Mouse (Mus musculus) embryo, embryonic 11 days (tissue): ENCODE data around the gene Hip1.

Source experiments
- DNase-seq: peaks from one replicate; pipeline ENCODE4 v3.0.0-alpha.2; 2015

Gene Hip1

DNA sequence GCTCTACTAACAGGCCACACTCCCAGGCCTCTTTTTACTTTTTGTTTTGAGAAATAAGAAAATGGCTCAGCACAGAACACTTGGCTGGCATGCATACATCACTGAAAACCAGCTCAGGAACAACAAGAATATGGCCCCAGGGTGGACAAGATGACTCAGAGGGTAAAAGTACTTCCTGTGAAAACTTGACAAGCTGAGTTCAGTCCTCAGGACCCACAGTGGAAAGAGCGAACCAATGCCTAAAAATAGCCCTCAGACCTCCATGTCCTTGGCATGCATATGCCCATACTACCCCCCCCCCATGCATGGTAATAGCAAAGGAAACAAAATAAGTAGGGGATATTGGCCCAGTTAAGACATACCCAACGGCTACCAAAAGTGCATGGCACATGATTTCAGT, 15.0 kb downstream of the Hip1 start:
- DNase-seq = no peak

DNA sequence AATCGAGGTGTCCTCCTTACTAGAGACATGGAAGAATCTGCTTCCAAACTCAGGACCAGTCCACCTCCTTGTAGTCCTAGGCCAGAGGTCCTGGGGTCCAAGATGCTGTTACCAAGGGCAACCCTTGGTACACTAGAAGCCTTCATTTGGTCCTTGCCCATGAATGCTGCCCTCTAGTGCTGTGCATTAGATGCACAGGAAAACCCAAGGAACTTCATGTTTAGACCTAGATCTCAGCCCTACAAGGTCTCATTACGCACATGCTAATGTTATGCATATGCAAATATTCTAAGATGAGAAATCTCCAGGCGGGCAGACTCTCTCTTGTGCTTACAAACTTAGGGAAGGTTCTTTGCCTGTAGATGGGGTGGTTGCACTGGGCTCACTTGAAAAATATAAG, 15.6 kb downstream of the Hip1 start:
- DNase-seq = no peak

DNA sequence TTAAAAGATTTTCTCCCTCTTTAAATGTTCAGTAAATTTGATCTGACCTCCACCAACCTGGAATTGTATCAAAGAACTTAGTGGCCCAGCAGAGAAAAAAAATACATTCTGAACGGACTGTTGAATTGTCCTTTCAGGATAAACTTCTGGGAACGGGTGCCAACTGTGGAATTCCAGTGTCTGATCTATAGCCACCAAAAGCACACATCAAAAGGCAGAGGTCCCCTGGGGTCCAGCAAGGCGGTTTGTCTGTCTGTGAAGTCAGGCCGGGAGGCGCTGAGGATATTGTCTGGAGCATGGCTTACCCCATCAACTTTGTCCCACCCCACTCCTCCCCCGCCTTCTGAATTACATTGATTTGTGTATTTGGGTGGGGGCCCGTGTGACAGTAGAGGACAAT, 16.9 kb downstream of the Hip1 start:
- DNase-seq = no peak

DNA sequence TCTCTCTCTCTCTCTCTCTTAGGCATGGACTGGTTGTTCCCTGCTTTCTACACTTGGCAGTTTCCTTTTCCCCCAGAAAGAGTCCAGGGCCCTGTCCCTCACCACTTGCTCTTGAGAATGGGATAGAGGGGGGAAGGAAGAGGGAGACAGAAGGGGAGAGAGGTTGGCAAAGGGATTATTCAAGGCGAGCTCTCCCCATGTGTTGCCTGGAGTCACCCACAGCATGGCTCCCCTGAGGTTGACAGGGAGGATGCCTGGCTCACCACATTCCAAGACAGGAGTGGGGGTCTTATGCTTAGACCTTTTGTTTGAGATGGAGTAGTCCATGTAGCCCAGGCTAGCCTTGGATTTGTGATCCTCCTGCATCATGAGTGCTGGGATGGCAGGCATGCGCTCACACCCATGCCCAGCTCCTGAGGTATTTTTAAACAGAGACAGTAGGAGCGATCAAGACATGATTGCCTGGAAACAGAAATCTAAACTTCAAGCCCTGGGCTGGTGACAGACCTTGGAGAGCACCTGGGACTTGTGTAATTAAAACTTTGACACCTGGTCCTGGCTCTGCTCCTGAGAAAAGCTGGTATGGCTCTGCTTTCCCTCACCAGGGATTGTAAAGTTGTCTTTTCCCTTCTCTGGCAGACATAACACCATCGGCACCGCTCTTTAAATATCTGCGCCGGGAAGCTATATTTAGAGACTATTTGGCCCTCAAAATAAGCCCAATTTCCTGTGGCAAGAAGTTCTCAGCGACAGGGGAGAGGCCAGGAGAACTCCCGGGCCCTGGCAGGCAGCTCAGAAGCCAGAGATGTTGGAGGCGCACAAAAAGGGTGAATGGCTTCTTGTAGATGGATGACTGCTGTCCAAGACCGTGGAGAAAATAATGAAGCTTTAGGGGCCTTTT, 20.0 kb downstream of the Hip1 start:
- DNase-seq = no peak

DNA sequence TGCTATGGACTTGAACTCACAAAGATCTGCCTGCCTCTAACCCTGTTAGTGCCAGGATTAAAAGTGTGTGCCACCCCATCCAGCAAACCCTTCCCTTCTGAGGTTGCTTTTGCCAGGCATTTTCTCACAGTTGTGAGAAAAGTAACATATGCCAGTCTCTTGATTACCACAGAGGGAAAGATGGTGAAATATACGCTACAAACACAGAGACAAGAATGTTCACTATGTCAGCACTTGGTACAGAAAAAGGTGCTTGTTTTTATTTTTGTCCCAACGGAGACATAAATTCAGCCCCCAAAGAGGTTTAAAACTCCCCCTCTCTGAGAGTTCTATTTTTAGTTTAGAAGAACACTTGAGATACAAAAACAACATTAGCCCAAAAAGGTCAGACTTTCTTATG, 20.8 kb downstream of the Hip1 start:
- DNase-seq = no peak

DNA sequence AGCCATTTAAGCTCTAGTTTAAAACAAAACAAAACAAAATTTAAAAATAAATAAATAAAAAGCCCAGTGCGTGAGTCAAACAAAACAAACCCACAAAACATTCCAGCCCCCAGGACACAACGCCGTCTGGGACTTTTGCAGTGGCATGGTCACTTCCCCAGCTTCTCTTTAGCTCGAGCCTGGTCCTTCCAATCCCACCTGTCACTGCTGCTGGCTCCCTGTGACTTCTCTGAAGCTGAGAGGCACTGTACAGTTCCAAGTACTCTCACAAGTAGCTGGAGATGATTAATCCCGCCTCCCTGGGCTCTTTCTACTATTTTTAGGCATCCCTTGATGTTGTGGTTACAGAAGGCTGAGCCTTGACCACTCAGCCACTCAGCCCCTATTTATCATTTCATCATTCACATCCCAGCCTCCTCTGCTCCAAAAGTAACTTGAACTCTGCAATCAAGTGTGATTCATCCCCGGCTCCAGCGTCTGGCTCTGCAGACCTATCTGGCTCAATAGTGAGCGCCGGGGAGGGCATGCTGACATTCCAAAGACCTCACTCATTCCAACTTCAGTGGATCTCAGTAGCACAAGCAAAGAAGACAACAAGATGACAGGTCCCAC, 22.7 kb downstream of the Hip1 start:
- no peak for DNase-seq

DNA sequence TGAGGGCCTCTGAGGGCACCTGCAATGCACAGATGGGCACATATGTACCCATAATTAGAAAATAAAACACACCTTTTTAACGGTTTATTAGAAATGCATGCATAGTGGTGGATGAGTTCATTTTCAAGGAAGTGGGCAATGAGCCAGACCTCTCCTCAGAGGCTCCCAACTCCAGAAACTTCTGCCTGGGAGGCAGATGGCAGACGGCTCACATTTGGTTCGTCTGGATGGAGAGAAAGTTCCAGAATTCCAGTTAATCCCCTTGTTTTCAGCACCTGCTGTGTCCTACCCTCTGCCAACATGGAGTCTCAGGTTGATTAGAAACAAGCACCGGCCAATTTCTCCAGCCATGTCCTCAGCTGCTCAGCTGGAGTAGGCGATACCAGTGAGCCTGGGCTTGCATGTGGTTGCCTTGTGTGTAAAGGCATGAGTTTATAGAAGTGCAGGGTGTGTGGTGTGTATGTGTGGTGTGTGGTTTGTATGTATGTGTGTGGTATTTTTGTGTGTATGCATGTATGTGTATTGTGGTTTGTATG, 27.5 kb downstream of the Hip1 start:
- no peak for DNase-seq

DNA sequence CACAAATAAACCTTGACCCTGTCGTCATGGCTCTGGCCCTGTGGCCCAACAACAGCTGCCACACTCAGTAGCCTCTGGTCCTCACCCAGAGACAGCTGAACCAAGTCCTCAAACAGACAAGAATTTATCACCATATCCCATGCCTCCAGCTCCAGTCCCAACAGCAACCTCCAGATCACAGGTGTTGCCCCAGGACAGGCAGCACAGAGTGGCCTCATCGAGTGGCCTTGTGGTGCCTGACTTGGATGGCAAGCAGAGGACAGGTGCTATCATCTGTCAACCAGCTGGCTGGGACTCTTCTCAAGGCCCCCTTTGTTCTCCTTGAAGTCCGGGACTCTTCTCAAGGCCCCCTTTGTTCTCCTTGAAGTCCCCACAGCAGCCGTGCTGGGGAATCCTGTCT, 31.8 kb downstream of the Hip1 start:
- DNase-seq = peak; percentile 34

DNA sequence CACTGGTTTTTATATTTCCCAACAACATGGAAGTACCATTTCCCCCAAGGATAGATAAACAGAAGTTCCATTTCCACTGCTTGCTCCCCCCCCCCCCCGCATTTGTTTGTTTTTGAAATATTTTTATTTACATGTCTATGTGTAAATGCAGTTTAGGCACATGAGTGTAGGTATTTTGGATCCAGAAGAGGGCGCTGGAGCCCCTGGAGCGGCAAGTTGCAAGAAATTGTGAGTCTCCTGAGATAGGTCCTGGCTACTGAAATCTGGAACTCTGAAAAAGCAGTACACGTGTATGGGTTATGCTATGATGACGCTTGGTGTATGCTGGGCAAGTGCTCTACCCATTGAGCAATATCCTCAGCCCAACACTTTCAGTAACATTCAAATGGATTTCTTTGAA, 33.8 kb downstream of the Hip1 start:
- DNase-seq = no peak

DNA sequence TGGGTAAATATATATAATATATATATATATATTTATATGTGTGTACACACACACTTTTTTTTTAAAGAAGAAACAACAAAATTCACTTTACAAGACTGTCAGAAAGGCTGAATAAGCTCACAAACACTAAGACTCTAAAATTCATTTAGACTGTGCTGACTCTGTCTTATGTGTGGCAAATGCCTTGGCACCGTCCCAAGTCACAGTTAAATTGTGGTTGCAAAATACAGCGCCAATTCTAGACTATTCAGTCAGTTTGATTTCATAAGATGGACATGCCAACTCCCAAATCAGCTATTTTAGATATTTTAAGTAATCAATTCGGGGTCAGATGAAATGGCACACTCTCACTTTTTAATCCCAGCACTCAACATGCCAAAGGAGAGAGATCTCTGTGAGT, 36.6 kb downstream of the Hip1 start:
- DNase-seq = no peak

DNA sequence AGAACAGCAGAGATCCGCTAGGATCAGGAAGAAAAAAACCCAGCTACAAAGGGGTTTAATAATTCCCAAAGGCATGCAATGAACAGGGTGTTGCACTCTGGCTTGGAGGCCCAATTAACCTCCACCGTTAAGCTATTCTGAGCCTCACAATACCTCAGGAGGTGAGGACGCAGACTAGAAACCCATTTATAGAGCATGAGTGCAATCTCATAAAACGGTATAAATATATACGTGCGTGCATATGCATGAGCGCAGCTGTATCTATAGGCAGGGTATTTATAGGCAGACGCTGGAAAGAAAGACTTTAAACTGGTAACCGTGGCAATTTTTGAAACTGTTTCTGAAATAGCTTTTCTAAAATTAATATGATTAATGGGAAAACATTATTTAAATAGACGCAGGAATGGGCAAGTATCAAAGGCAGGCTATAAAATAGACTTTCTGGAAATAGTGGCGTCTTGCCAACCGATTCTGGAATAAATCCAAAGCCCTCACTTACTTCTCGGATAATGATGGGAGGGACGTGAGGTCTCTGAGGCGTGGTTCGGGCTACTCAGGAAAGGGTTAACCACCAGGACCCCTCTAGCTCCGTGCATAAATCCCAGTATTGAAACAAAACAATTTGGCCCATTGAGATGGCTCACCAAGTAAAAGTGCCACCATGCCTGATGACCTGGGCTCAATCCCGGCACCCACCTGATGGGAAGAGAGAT, 37.2 kb downstream of the Hip1 start:
- DNase-seq = no peak

DNA sequence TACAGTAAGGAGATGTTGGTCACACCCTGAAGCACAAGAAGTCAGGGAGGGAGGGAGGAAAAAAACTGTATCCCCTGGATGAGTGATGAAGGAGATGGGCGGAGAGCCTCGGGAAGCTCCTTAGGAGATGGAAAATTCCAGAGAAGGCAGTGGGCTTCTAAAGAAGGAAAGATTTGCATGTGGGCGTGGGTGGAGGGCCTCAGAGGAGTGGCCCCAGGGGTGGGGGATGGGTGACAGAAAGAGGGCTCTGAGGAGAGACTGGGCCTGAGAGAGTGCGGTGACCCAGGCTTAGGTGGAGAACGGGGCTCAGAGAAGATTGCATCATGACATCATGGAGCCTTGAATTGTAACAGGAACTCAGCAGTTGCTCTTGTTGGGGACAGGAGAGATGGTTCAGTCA, 39.5 kb downstream of the Hip1 start:
- DNase-seq = no peak

DNA sequence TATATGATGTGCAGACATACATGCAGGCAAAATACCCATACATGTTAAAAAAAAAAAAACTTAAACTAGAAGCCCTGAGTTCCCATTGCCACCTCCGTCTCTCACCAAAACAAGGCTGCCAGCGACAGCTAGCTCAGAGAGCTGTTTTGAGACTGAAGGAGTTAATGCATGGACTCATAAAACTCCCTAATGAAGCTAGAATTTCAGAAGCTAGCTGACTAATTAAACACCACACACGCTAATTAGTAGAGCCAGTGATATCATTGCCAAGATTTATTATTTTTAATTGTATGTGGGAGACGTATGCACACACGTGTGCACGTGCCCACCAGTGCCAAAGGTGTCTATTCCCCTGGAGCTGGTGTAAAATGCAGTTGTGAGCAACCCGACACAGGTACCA, 42.0 kb downstream of the Hip1 start:
- DNase-seq = no peak

DNA sequence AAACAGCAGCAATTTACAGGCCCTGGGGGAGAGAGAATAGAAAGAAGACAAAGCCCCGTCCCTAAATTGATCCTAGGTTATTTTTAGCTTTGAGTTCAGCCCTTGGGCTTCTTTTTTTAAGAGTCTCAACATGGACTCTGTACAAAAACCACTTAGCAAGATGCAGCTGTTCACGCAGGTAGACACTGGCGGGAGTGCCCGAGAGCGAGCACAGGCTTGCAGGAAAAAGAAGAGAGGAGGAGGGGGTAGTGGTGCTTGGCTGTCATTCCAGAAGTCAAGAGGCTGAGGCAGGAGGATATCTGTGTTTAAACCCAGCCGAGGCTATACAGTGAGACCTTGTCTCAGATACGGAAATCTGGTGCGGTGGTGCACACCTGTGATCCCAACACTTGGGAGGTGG, 42.9 kb downstream of the Hip1 start:
- DNase-seq = no peak

DNA sequence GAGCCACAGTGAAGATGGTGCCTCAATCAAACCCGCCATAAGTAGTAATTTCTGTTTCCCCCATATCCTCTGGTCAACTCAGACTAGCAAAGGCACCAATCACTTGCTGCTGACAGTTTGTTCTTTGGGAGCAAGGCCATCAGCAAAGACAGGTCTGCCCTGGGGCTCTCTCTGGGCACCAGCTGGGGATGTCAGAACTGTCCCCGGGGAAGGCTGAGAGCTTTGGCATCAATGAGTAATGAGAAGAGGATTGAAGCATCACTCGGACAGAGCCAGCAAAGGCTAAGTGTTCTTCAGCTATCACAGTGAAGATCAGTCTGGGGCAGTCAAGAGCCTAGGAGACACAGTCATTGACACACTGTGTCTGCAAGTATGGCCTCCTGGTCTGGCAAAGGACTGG, 46.0 kb downstream of the Hip1 start:
- DNase-seq = no peak

DNA sequence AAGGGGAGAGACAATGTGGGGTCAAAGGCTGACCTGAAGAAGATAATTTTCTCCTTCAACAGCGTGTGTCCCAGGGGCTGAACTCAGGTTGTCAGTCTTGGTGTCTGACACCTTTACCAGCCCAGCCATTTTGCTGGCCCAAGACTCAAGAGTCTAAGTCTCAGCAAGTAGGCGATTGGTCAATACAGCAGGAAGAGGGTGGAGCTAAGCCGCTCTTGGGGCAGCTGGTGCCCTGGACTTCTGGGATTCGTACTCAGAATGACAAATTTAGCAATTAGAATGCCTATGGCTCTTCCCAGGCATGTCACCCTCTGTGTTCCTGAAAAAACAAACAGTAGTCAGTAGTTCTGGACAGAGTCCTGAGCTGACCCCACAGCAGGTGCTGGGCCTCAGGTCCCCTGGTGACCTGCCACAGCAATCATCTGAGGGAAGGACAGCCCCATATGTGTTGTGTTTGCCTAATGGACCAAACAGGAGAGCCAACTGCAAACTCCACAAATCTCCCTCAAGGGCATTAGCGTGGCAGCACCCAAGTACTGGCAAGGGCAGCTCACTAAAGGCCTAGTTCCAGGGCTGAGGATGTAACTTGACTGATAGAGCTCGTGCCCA, 47.5 kb downstream of the Hip1 start:
- no peak for DNase-seq

DNA sequence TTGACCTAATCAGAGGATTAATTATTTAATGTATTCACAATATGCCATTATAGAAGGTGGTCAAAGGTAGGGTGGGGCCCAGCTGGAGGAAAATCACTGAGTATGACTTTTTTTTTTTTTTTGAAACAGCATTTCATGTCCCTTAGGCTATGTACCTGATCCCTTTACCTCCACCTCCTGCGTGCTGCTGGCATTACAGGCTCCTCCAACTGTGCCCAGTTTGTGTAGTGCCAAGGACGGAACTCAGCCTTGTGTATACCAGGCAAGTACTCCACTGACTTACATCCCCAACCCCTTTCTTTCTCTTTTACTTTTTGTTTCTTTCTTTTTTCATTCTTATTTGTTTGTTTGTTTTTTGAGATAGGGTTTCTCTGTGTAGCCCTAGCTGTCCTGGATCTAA, 48.4 kb downstream of the Hip1 start:
- DNase-seq = no peak

DNA sequence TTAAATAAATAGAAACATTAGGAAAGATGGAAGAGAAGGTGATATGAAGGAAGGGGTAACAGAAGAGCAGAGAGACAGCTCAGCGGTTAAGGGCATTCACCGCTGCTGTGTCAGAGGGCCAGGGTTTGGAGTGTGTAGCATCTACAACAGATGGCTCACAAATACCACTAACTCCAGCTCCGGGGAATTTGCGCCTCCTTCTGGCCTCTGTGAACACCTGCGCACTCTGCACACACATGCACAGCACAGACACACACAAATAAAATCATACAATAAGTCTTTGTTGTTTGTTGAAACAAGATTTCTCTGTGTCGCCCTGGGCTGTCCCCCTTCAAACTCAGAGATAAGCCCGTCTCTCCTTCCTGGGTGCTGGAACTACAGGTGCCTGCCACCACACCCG, 49.4 kb downstream of the Hip1 start:
- DNase-seq = no peak

DNA sequence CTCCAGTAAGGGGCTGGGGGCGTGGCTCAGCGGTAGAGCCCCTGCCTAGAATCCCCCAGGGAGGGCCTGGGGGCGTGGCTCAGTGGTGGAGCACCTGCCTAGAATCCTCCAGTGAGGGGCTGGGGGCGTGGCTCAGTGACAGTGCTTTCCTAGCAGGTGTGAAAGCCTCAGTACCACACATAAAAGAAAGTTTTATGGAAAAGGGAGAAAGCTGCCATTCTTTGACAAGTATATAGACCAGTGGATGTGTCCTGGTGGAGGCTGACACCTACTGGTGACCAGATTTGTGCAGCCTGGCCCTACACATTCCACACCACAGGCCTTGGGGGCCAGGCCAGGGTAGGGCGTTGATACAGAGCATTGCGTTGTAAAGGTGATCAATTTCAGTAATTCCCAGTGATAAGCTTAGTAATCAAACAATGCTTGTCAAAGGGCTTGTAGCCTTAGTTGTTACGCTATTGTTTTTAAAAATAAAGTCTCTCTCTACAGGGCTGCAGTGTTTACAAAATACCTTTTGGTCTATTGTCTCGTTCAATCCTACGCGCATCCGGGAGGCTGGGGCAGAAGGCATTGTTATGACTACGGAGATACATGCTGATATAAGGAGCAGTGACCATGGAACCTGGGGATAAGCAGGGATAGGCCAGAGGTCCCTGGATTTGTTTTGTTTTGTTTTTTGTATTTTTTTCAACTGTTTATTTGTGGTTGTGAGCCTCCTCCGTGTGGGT, 50.6 kb downstream of the Hip1 start:
- peak; percentile 26 for DNase-seq

DNA sequence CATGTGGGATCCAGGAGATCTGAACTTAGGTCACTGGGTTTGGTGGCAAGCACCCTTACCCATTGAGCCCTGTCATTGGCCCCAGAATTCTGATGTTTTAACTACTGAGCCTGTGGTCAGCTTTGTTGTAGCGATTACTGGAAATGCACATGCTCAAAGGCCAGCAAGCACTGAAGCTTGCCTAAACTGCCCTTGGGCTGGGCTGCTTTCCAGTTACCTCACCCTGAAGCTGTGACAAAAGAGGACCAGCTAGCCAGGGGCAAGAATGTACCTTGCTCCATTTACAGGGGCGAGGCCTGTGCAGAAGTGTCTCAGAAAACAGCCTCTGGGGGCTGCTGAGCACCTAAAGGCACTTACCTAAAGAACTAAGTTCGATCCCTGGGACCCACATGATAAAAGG, 51.8 kb downstream of the Hip1 start:
- no peak for DNase-seq

DNA sequence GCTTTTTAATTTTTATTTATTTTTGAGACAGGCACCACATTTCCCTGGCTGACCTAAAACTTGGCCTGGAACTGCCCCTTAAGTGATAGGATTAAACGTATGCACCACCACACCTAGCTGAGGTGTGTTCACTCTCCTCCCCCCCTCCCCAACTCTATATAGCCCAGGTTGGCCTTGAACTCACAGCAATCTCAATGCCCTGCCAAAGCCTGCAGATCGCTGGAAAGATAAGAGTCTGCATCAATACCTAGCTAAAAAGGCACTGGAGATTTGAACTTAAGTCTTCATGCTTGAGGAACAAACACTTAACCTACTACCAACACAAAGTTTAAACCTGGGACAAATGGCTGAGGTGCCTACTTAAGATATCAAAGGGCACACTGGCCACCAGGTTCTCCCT, 52.8 kb downstream of the Hip1 start:
- no peak for DNase-seq

DNA sequence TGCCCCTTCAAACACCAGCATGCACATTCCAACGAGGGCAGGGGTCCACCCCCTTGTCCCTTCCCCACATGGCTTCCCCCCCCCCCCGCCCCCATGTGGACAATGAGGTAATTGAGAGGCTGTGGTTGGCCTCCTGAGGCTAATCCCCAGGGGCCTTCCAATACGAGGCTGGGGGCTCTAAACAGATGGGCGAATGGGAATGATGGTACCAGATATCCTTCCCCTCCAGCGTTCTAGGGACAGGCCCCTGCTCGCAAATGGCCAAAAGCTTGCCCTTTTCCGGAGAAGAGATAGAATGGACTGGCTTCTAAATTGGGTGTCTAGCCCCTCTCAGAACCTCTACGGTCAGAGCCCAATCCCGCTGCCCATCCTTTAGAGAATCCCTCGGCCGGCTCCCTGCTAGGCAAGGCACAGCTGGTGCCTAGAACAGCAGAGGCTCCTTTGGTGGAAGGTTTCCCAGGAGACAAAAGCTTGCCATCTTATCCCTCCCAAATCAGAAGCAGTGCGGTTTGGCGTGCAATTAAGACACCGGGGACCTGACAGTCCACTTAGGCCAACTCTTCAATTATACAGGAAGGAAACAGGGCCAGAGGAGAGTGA, 55.1 kb downstream of the Hip1 start:
- DNase-seq = no peak
